ENCODE assay signal across 12 mouse cellular contexts in the genomic region with DNA sequence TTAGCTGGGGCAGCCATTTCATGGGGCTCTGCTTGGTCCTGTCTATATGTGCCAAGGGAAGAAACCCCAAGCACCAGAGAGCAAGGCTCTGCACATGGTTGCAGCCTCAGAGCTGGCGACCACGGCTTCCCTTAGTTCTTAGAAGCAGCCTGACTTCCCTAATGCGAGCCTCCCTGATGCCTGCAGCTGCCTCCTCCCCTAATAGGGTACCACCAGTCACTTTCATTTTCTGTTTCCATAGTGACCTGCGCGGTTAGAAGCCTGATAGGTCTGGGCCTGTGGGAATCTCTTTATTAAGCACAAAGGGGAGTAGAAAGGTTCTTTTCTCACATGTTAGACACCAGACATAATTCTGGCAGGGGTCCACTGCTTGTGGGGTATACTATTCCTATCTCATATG. TPM values are rescaled to one million over a fixed set of nuclear protein-coding genes. Genes with fewer than 3 reads are reported as not detected.
A peak's percentile ranks its signal among the peaks of the same experiment; 100 is the strongest.
DNase-seq lines count a peak whose midpoint lies in the region; ATAC-seq and TF ChIP-seq lines count a peak whose summit lies in the region.
"Had no signal": no experiment of that assay in that cellular context is flagged by ENCODE, and none has a peak within 500 bp of the region (broad histone marks: within the 10 kb centered on the region; RNA-seq: fewer than 3 reads in every experiment).

No protein-coding gene starts in this region.

- DNase-seq in forebrain, embryonic 11.5 days (ENCODE audit: low spot score): peak; percentile 62
- peak; percentile 72 for DNase-seq in hindbrain, postnatal 0 days (ENCODE audit: low spot score)
- no peak for DNase-seq in liver, embryonic 11.5 days (ENCODE audit: low spot score)
- DNase-seq in frontal cortex, postnatal 14 days (ENCODE audit: low spot score in 2 of 2): no peak
- DNase-seq in layer of hippocampus, postnatal 36 days: no peak
- DNase-seq: kidney, adult 8-10 months; lung, embryonic 14.5 days had no signal

- H3K36me3 ChIP-seq in forebrain, embryonic 11.5 days (ENCODE audit: control insufficient read depth, insufficient read depth, low read length): no peaks in the 10 kb centered on the region
- H3K36me3 ChIP-seq in hindbrain, postnatal 0 days (ENCODE audit: insufficient read depth, low read length): no peaks in the 10 kb centered on the region
- H3K36me3 ChIP-seq in neural tube, embryonic 14.5 days (ENCODE audit: control insufficient read depth, insufficient read depth, low read length): no peaks in the 10 kb centered on the region
- no peaks in the 10 kb centered on the region for H3K36me3 ChIP-seq in liver, embryonic 11.5 days (ENCODE audit: control insufficient read depth, insufficient read depth, low read length)
- H3K36me3 ChIP-seq: embryonic facial prominence, embryonic 12.5 days had no signal

- peaks cover 12% of the 10 kb centered on the region; the same call in 1 of the 2 replicates for H3K4me1 ChIP-seq in forebrain, embryonic 11.5 days (replicated peaks; ENCODE audit: control insufficient read depth, insufficient read depth, low read length)
- peaks cover 4% of the 10 kb centered on the region; the same call in 1 of the 2 replicates for H3K4me1 ChIP-seq in hindbrain, postnatal 0 days (ENCODE audit: insufficient read depth, low read length)
- H3K4me1 ChIP-seq in neural tube, embryonic 14.5 days (ENCODE audit: control insufficient read depth, insufficient read depth, low read length): peaks cover 9% of the 10 kb centered on the region
- H3K4me1 ChIP-seq in liver, embryonic 11.5 days (replicated peaks; ENCODE audit: control insufficient read depth, insufficient read depth, low read length): no peaks in the 10 kb centered on the region

- WGBS in forebrain, embryonic 11.5 days: 25% methylated on average over 5 of the region's 5 CpGs
- 8% methylated on average over 5 of the region's 5 CpGs for WGBS in hindbrain, postnatal 0 days
- WGBS in neural tube, embryonic 14.5 days: 21% methylated on average over 5 of the region's 5 CpGs
- WGBS in liver, embryonic 11.5 days: 38% methylated on average over 5 of the region's 5 CpGs

- H3K4me3 ChIP-seq in forebrain, embryonic 11.5 days (ENCODE audit: low read depth, low read length): no peak overlapping the region
- H3K4me3 ChIP-seq in hindbrain, postnatal 0 days (ENCODE audit: low read length): no peak overlapping the region
- no peak overlapping the region for H3K4me3 ChIP-seq in neural tube, embryonic 14.5 days (ENCODE audit: low read depth, low read length)
- H3K4me3 ChIP-seq in liver, embryonic 11.5 days (ENCODE audit: low read depth, low read length): no peak overlapping the region
- H3K4me3 ChIP-seq: embryonic facial prominence, embryonic 12.5 days had no signal

- no peaks in the 10 kb centered on the region for H3K27me3 ChIP-seq in forebrain, embryonic 11.5 days (ENCODE audit: control insufficient read depth, insufficient read depth, low read length)
- no peaks in the 10 kb centered on the region for H3K27me3 ChIP-seq in hindbrain, postnatal 0 days (ENCODE audit: insufficient read depth, low read length)
- no peaks in the 10 kb centered on the region for H3K27me3 ChIP-seq in neural tube, embryonic 14.5 days (ENCODE audit: control insufficient read depth, insufficient read depth, low read length)
- no peaks in the 10 kb centered on the region for H3K27me3 ChIP-seq in liver, embryonic 11.5 days (replicated peaks; ENCODE audit: control insufficient read depth, insufficient read depth, low read length)
- H3K27me3 ChIP-seq: embryonic facial prominence, embryonic 12.5 days had no signal

- H3K27ac ChIP-seq in forebrain, embryonic 11.5 days (ENCODE audit: low read depth, low read length): peak overlapping the region; percentile 64
- H3K27ac ChIP-seq in hindbrain, postnatal 0 days: peak overlapping the region; percentile 62; the same call in 1 of the 2 replicates
- peak overlapping the region; percentile 68 for H3K27ac ChIP-seq in neural tube, embryonic 14.5 days (ENCODE audit: low read depth, low read length)
- H3K27ac ChIP-seq in liver, embryonic 11.5 days (ENCODE audit: low read depth, low read length): no peak overlapping the region
- H3K27ac ChIP-seq: embryonic facial prominence, embryonic 12.5 days had no signal

- H3K4me2 ChIP-seq in forebrain, embryonic 11.5 days (ENCODE audit: low read depth, low read length, severe bottlenecking): no peak overlapping the region
- H3K4me2 ChIP-seq in hindbrain, postnatal 0 days (ENCODE audit: low read depth, low read length): no peak overlapping the region
- no peak overlapping the region for H3K4me2 ChIP-seq in neural tube, embryonic 14.5 days (ENCODE audit: low read depth, low read length)
- no peak overlapping the region for H3K4me2 ChIP-seq in liver, embryonic 11.5 days
- H3K4me2 ChIP-seq: embryonic facial prominence, embryonic 12.5 days; lung, embryonic 14.5 days had no signal

- ATAC-seq in activated CD4-positive, CD25-positive, alpha-beta regulatory T cell, adult 4 months: peak; percentile 93
- ATAC-seq in forebrain, embryonic 11.5 days (replicated peaks; ENCODE audit: low FRiP score): peak; percentile 68
- peak; percentile 65 for ATAC-seq in hindbrain, postnatal 0 days
- ATAC-seq in neural tube, embryonic 14.5 days (ENCODE audit: low read depth): peak; percentile 64; the same call in 1 of the 2 replicates
- ATAC-seq in liver, embryonic 11.5 days (replicated peaks; ENCODE audit: low FRiP score): no peak

- H3K9me3 ChIP-seq in forebrain, embryonic 11.5 days (ENCODE audit: control insufficient read depth, low read length): no peaks in the 10 kb centered on the region
- no peaks in the 10 kb centered on the region for H3K9me3 ChIP-seq in hindbrain, postnatal 0 days (ENCODE audit: low read length)
- H3K9me3 ChIP-seq in neural tube, embryonic 14.5 days (ENCODE audit: control insufficient read depth, low read length): no peaks in the 10 kb centered on the region
- H3K9me3 ChIP-seq in liver, embryonic 11.5 days (ENCODE audit: control insufficient read depth, low read length): no peaks in the 10 kb centered on the region
- H3K9me3 ChIP-seq: embryonic facial prominence, embryonic 12.5 days had no signal

- no peak for TF ChIP-seq CTCF in hindbrain, postnatal 0 days (IDR thresholded peaks at IDR 0.05; ENCODE audit: low read depth)

- H3K9ac ChIP-seq in forebrain, embryonic 11.5 days (ENCODE audit: low read length): no peak overlapping the region
- H3K9ac ChIP-seq in hindbrain, postnatal 0 days (replicated peaks; ENCODE audit: low read length): 0 out of 2 replicates have a peak overlapping the region, but pooled peaks have one; percentile 9
- H3K9ac ChIP-seq in neural tube, embryonic 14.5 days (replicated peaks; ENCODE audit: low read depth, low read length): no peak overlapping the region
- H3K9ac ChIP-seq in liver, embryonic 11.5 days (ENCODE audit: low read depth, low read length): no peak overlapping the region
- H3K9ac ChIP-seq: embryonic facial prominence, embryonic 12.5 days; lung, embryonic 14.5 days had no signal

RNA-seq across cellular contexts. Expression of a gene that starts 20.7 kb away (rescaled TPM):
- not detected for polyA plus RNA-seq in activated CD4-positive, CD25-positive, alpha-beta regulatory T cell, adult 4 months (2017; shearing (Covaris generic))
- polyA plus RNA-seq in forebrain, embryonic 11.5 days (2014; fragmentation: Nextera tagmentation; extraction: Ambion mirVana): not detected in 2 replicates
- 12.4 and 15.1 TPM in 2 replicates for total RNA-seq in hindbrain, postnatal 0 days (2014; rRNA removed)
- polyA plus RNA-seq in hindbrain, postnatal 0 days (2015; fragmentation: Nextera tagmentation; extraction: Ambion mirVana): 2.2 and 2.4 TPM in 2 replicates
- polyA plus RNA-seq in neural tube, embryonic 14.5 days (2014; fragmentation: Nextera tagmentation; extraction: Ambion mirVana): 2.0 TPM in 2 replicates
- polyA plus RNA-seq in liver, embryonic 11.5 days (2014; fragmentation: Nextera tagmentation; extraction: Ambion mirVana): not detected in 2 replicates
- total RNA-seq in layer of hippocampus, postnatal 36 days (2021): 1 to 10 TPM in 1 of 2 experiments, under 1 TPM in 1; 0.96 to 1.0 TPM
- total RNA-seq: gastrocnemius, postnatal 4 days; neutrophil, adult 5-6 weeks had no signal

Comparison
In these comparisons a context has a peak if more than half of its experiments do, and no peak if none do; other contexts are left out.
1. DNase-seq: peak in forebrain, embryonic 11.5 days (single experiment) and hindbrain, postnatal 0 days (single experiment); none in liver, embryonic 11.5 days (single experiment), frontal cortex, postnatal 14 days (0 of 2) and layer of hippocampus, postnatal 36 days (0 of 2).